Mouse (Mus musculus) forebrain, embryonic 11.5 days (tissue): ENCODE data around the gene Zfhx3. TPM values are rescaled to one million over a fixed set of nuclear protein-coding genes. Genes with fewer than 3 reads are reported as not detected.

Experiments used
- ATAC-seq: fragments of 200-750 bp; cut with Nextera tagmentation; replicated peaks from 2 replicates; pipeline ENCODE4 v1.8.0; 2017; ENCODE audit warnings: moderate TSS enrichment; ENCODE audit not compliant: low FRiP score
- DNase-seq: peaks from one replicate; pipeline ENCODE4 v3.0.0-alpha.2; 2017; ENCODE audit warnings: low spot score
- H3K27ac ChIP-seq: fragments of 300-500 bp; sonication (generic); 2 replicates; pipeline ENCODE4 v1.5.1; 2014; ENCODE audit warnings: low read depth, low read length
- H3K27me3 ChIP-seq: fragments of 300-500 bp; sonication (generic); 2 replicates; pipeline ENCODE4 v1.6.1; 2014; ENCODE audit warnings: mild to moderate bottlenecking, low read length, mixed read lengths; ENCODE audit not compliant: control insufficient read depth, insufficient read depth
- H3K36me3 ChIP-seq: fragments of 300-500 bp; sonication (generic); 2 replicates; pipeline ENCODE4 v1.6.1; 2014; ENCODE audit warnings: mild to moderate bottlenecking, low read length, moderate library complexity, mixed read lengths; ENCODE audit not compliant: control insufficient read depth, insufficient read depth
- H3K4me1 ChIP-seq: fragments of 300-500 bp; sonication (generic); replicated peaks from 2 replicates; pipeline ENCODE4 v1.6.1; 2014; ENCODE audit warnings: low read length, mixed read lengths; ENCODE audit not compliant: control insufficient read depth, insufficient read depth
- H3K4me2 ChIP-seq: fragments of 300-500 bp; sonication (generic); 2 replicates; pipeline ENCODE4 v1.6.1; 2014; ENCODE audit warnings: low read depth, mild to moderate bottlenecking, low read length, moderate library complexity, mixed read lengths; ENCODE audit not compliant: severe bottlenecking
- H3K4me3 ChIP-seq: fragments of 300-500 bp; sonication (generic); 2 replicates; pipeline ENCODE4 v1.5.1; 2014; ENCODE audit warnings: low read depth, low read length
- H3K9ac ChIP-seq: fragments of 300-500 bp; sonication (generic); 2 replicates; pipeline ENCODE4 v1.6.1; 2014; ENCODE audit warnings: low read length
- H3K9me3 ChIP-seq: fragments of 300-500 bp; sonication (generic); 2 replicates; pipeline ENCODE4 v1.6.1; 2016; ENCODE audit warnings: low read length, mixed read lengths; ENCODE audit not compliant: control insufficient read depth
- WGBS: fragments of 180-500 bp; shearing (Covaris S2); extraction: QIAGEN DNeasy Blood & Tissue Kit; methylation state at CpG from one replicate; pipeline ENCODE4 v1.1.7; 2014; 5-methylcytosine and 5-hydroxymethylcytosine counted together
- polyA plus RNA-seq: library from polyadenylated mRNA; unstranded; fragments of >200 nt; fragmentation: Nextera tagmentation; extraction: Ambion mirVana; gene quantifications from 2 replicates; pipeline ENCODE4 v1.2.1, GENCODE M21; 2014

The Zfhx3 gene
- polyA plus RNA-seq, 1 experiment from 2014 or later, result 22.9 TPM

GRCm38 (mm10) chr8:108535121-108535876 lies 592.9 kb downstream of the Zfhx3 start:
- DNase-seq (peak; percentile 52), ATAC-seq (peak; percentile 71)
- Histone ChIP-seq H3K27ac (no peak overlapping the region), H3K9me3 (no peaks in the 10 kb centered on the region), H3K4me3 (no peak overlapping the region), H3K4me2 (peak overlapping the region; percentile 33; the same call in 1 of the 2 replicates), H3K9ac (no peak overlapping the region), H3K4me1 (peaks cover 12% of the 10 kb centered on the region), H3K27me3 (no peaks in the 10 kb centered on the region), H3K36me3 (no peaks in the 10 kb centered on the region)
- 65% methylated on average over 16 of the region's 16 CpGs for WGBS

GRCm38 (mm10) chr8:108536186-108536585 lies 593.7 kb downstream of the Zfhx3 start:
- Histone ChIP-seq H3K4me3 (no peak overlapping the region), H3K4me2 (no peak overlapping the region), H3K9ac (no peak overlapping the region), H3K9me3 (no peaks in the 10 kb centered on the region), H3K27ac (no peak overlapping the region), H3K27me3 (no peaks in the 10 kb centered on the region), H3K4me1 (peaks cover 12% of the 10 kb centered on the region), H3K36me3 (no peaks in the 10 kb centered on the region)
- 83% methylated on average over 7 of the region's 7 CpGs for WGBS
- no peak for DNase-seq
- no peak for ATAC-seq

GRCm38 (mm10) chr8:108536911-108537351 lies 594.5 kb downstream of the Zfhx3 start:
- Histone ChIP-seq H3K36me3 (no peaks in the 10 kb centered on the region), H3K27ac (no peak overlapping the region), H3K4me2 (no peak overlapping the region), H3K4me1 (peaks cover 12% of the 10 kb centered on the region), H3K9ac (no peak overlapping the region), H3K27me3 (no peaks in the 10 kb centered on the region), H3K4me3 (no peak overlapping the region), H3K9me3 (no peaks in the 10 kb centered on the region)
- ATAC-seq (no peak), DNase-seq (peak; percentile 57)
- WGBS, result 50% methylated on average over 15 of the region's 15 CpGs

GRCm38 (mm10) chr8:108537686-108538551 lies 595.5 kb downstream of the Zfhx3 start:
- no peaks in the 10 kb centered on the region for H3K36me3 ChIP-seq
- WGBS, result 77% methylated on average over 25 of the region's 25 CpGs
- H3K9ac ChIP-seq, result no peak overlapping the region
- DNase-seq (peak; percentile 66), ATAC-seq (0 out of 2 replicates have a peak, but pooled peaks have one; percentile 53)
- H3K4me2 ChIP-seq, result no peak overlapping the region
- H3K27me3 ChIP-seq, result no peaks in the 10 kb centered on the region
- H3K4me3 ChIP-seq, result no peak overlapping the region
- H3K9me3 ChIP-seq, result no peaks in the 10 kb centered on the region
- peaks cover 12% of the 10 kb centered on the region for H3K4me1 ChIP-seq
- no peak overlapping the region for H3K27ac ChIP-seq

- Histone ChIP-seq H3K4me3 (no peak overlapping the region), H3K27ac (no peak overlapping the region), H3K9me3 (no peaks in the 10 kb centered on the region), H3K27me3 (no peaks in the 10 kb centered on the region), H3K9ac (no peak overlapping the region), H3K36me3 (no peaks in the 10 kb centered on the region), H3K4me1 (peaks cover 12% of the 10 kb centered on the region), H3K4me2 (no peak overlapping the region)
- WGBS, result 69% methylated on average over 8 of the region's 8 CpGs
- ATAC-seq (no peak), DNase-seq (no peak)
Measured at GRCm38 (mm10) chr8:108538929-108539555, 596.6 kb downstream of the Zfhx3 start.

- Histone ChIP-seq H3K4me2 (no peak overlapping the region), H3K9ac (no peak overlapping the region)
- WGBS, result 83% methylated on average over 8 of the region's 8 CpGs
Measured at GRCm38 (mm10) chr8:108552518-108552917, 610.1 kb downstream of the Zfhx3 start.

GRCm38 (mm10) chr8:108553808-108554577 lies 611.5 kb downstream of the Zfhx3 start:
- 64% methylated on average over 11 of the region's 11 CpGs for WGBS
- no peaks in the 10 kb centered on the region for H3K9me3 ChIP-seq
- DNase-seq (no peak), ATAC-seq (no peak)
- no peaks in the 10 kb centered on the region for H3K4me1 ChIP-seq
- H3K4me2 ChIP-seq, result no peak overlapping the region
- H3K27me3 ChIP-seq, result no peaks in the 10 kb centered on the region
- H3K4me3 ChIP-seq, result no peak overlapping the region
- no peak overlapping the region for H3K27ac ChIP-seq
- H3K9ac ChIP-seq, result no peak overlapping the region
- no peaks in the 10 kb centered on the region for H3K36me3 ChIP-seq

More at GRCm38 (mm10) chr8:108552518-108552917, 610.1 kb downstream of the Zfhx3 start:
- Histone ChIP-seq H3K4me3 (no peak overlapping the region), H3K9me3 (no peaks in the 10 kb centered on the region), H3K4me1 (no peaks in the 10 kb centered on the region), H3K27ac (no peak overlapping the region), H3K36me3 (no peaks in the 10 kb centered on the region), H3K27me3 (no peaks in the 10 kb centered on the region)
- ATAC-seq, result no peak
- DNase-seq, result no peak
